Mouse (Mus musculus): Measurements from ENCODE around the gene Ifitm6. TPM values are rescaled to one million over a fixed set of nuclear protein-coding genes. Genes with fewer than 3 reads are reported as not detected.
A peak's percentile ranks its signal among the peaks of the same experiment; 100 is the strongest.
"Not testable (repeated sequence)": the region's sequence is repeated elsewhere in the genome, so short reads cannot be mapped to it uniquely, and the experiment has no call there.

Gene Ifitm6
- polyA plus RNA-seq, 1 experiment from 2014 or later, result 7.4 TPM

DNA sequence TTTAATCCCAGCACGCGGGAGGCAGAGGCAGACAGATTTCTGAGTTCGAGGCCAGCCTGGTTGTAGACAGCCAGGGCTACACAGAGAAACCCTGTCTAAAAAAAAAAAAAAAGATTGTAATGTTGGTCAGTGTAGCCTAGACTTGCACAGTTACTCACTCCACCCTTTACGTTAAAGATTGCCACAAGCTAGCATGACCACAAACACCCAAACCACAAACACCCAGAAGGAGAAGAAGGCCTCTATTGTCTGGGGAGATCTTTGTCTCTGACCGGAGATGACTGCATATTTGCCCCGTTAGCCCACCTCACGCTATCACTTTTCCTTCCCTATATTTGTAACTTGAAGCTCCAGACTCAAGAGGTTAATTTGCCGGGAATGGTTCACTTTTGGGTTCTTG is 36.0 kb downstream of the Ifitm6 start:
- Histone ChIP-seq H3K79me2 (ENCODE audit: inconsistent target) (no peaks in the 10 kb centered on the region), H3K27ac (peak overlapping the region; percentile 37), H3K36me3 (ENCODE audit: inconsistent target) (no peaks in the 10 kb centered on the region), H3K4me3 (ENCODE audit: inconsistent target) (no peak overlapping the region)
- WGBS (ENCODE audit: missing documents), result 15% methylated on average over 7 of the region's 8 CpGs

DNA sequence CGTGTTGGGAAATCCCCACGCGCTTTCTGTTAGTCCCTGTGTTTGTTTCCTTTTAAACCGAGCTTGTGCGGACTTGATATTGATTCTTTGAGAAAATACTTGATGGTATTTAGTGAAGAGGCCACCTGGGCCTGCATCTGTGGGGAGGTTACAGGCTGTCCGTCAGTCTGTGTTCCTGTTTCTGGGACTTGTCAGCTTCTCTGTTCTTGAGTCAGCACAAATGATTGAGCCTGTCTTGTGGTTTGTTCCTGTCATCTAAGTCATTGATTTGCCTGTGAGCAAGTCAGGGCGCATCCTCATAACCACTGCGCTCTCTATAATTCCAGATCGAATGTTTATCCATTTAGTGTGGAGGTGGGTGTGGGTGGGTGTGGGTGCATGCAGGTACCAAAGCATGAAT is 41.0 kb downstream of the Ifitm6 start:
- 76% methylated on average over 8 of the region's 9 CpGs for WGBS (ENCODE audit: missing documents)
- not testable (repeated sequence) for H3K36me3 ChIP-seq (ENCODE audit: inconsistent target); H3K4me3 ChIP-seq (ENCODE audit: inconsistent target); H3K27ac ChIP-seq; H3K79me2 ChIP-seq (ENCODE audit: inconsistent target)

GRCm38 (mm10) chr7:140975465-140975864 is 42.3 kb downstream of the Ifitm6 start:
- WGBS (ENCODE audit: missing documents), result 83% methylated on average over 3 of the region's 3 CpGs

GRCm38 (mm10) chr7:140974940-140975339 is 42.8 kb downstream of the Ifitm6 start:
- Histone ChIP-seq H3K79me2 (ENCODE audit: inconsistent target) (no peaks in the 10 kb centered on the region), H3K4me3 (ENCODE audit: inconsistent target) (no peak overlapping the region), H3K36me3 (ENCODE audit: inconsistent target) (no peaks in the 10 kb centered on the region), H3K27ac (no peak overlapping the region)
- 45% methylated on average over 9 of the region's 9 CpGs for WGBS (ENCODE audit: missing documents)

More at GRCm38 (mm10) chr7:140975465-140975864, 42.3 kb downstream of the Ifitm6 start:
- no peaks in the 10 kb centered on the region for H3K79me2 ChIP-seq (ENCODE audit: inconsistent target)
- no peak overlapping the region for H3K27ac ChIP-seq
- no peak overlapping the region for H3K4me3 ChIP-seq (ENCODE audit: inconsistent target)
- H3K36me3 ChIP-seq (ENCODE audit: inconsistent target), result no peaks in the 10 kb centered on the region

GRCm38 (mm10) chr7:140973396-140974165 is 44.1 kb downstream of the Ifitm6 start:
- Histone ChIP-seq H3K36me3 (ENCODE audit: inconsistent target) (no peaks in the 10 kb centered on the region), H3K4me3 (ENCODE audit: inconsistent target) (no peak overlapping the region), H3K79me2 (ENCODE audit: inconsistent target) (no peaks in the 10 kb centered on the region), H3K27ac (no peak overlapping the region)
- WGBS (ENCODE audit: missing documents), result 72% methylated on average over 14 of the region's 14 CpGs

GRCm38 (mm10) chr7:140971479-140972171 is 46.1 kb downstream of the Ifitm6 start:
- H3K79me2 ChIP-seq (ENCODE audit: inconsistent target), result no peaks in the 10 kb centered on the region
- no peaks in the 10 kb centered on the region for H3K36me3 ChIP-seq (ENCODE audit: inconsistent target)
- no peak overlapping the region for H3K27ac ChIP-seq
- 95% methylated on average over 8 of the region's 8 CpGs for WGBS (ENCODE audit: missing documents)
- no peak overlapping the region for H3K4me3 ChIP-seq (ENCODE audit: inconsistent target)

- no peak overlapping the region for H3K4me3 ChIP-seq (ENCODE audit: inconsistent target)
- WGBS (ENCODE audit: missing documents), result 52% methylated on average over 7 of the region's 7 CpGs
- H3K36me3 ChIP-seq (ENCODE audit: inconsistent target), result no peaks in the 10 kb centered on the region
- H3K79me2 ChIP-seq (ENCODE audit: inconsistent target), result no peaks in the 10 kb centered on the region
- H3K27ac ChIP-seq, result no peak overlapping the region
Observed at GRCm38 (mm10) chr7:140970931-140971330, 46.8 kb downstream of the Ifitm6 start.

GRCm38 (mm10) chr7:140968710-140969109 is 49.0 kb downstream of the Ifitm6 start:
- H3K36me3 ChIP-seq (ENCODE audit: inconsistent target); H3K27ac ChIP-seq; H3K79me2 ChIP-seq (ENCODE audit: inconsistent target); H3K4me3 ChIP-seq (ENCODE audit: inconsistent target): not testable (repeated sequence)
- 54% methylated on average over 3 of the region's 3 CpGs for WGBS (ENCODE audit: missing documents)

DNA sequence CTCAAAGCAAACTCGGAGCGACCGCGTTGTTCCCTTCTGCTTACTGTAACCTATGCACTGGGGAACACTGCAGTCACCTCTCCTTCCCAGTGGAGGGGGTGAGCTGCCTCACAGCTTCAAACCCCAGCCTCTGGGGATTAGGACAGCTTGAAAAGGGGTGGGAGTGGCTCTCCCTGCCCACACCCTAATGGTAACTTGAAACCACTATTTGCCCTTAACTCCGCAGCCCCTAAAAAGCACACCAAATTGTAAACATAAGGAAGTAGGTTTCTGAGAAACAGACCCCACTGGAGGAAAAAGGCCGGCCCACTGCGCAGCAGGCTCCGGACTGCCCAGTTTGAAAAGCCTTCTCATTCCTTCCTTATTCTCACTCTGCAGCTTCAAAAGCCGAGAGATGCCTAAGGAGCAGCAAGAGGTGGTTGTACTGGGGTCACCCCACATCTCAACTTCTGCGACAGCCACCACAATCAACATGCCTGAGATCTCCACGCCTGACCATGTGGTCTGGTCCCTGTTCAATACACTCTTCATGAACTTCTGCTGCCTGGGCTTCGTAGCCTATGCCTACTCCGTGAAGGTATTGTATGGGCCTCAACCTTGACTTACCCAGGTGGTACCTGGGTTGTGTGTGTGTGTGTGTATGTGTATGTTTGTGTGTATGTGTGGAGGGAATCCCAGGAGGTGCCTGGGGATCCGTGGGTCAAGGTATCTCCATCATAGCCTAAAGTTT is 49.7 kb downstream of the Ifitm6 start:
- no peak overlapping the region for H3K4me3 ChIP-seq (ENCODE audit: inconsistent target)
- no peaks in the 10 kb centered on the region for H3K79me2 ChIP-seq (ENCODE audit: inconsistent target)
- no peaks in the 10 kb centered on the region for H3K36me3 ChIP-seq (ENCODE audit: inconsistent target)
- WGBS (ENCODE audit: missing documents), result 28% methylated on average over 11 of the region's 14 CpGs
- H3K27ac ChIP-seq, result no peak overlapping the region

DNA sequence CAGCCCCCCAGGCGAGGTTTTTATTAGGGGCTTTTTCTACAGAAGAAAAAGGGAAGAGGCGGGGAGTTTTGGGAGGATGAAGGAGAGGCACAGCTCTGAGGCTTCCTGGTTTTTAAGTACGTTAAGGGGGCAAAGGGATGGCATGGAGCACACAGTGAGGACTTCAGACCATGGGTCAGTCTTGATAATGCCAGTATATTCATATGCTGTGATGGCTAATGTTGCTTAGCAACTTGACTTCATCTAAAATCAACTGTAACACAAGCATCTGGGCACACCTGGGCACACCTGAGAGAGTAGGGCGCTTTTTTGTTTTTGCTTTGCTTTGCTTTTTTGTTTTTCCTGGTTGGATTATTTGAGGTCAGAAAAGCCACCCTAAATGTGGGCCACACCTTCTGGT is 50.8 kb downstream of the Ifitm6 start, which contains the start of gene Ifitm1:
Gene Ifitm1 (plus strand): TSS at position 301 of the 400 bp plus-strand sequence.
- H3K4me3 ChIP-seq (ENCODE audit: inconsistent target), result no peak within 1 kb of the TSS
- WGBS (ENCODE audit: missing documents), result 87% methylated on average over 4 of the region's 4 CpGs
- H3K79me2 ChIP-seq (ENCODE audit: inconsistent target), result no peaks in the 10 kb centered on the region
- no peak within 1 kb of the TSS for H3K27ac ChIP-seq
- no peaks in the 10 kb centered on the region for H3K36me3 ChIP-seq (ENCODE audit: inconsistent target)

Other genes starting within 250 kb of the Ifitm6 start
- gene Syce1, start 230.1 kb downstream of the Ifitm6 start, polyA plus RNA-seq (2018), result 0.50 to 0.64 TPM in 2 of 3 replicates, not detected in the other
- gene Zfp941, start 195.7 kb downstream of the Ifitm6 start, polyA plus RNA-seq (2018), result 0.17 to 0.31 TPM (median 0.19 TPM) in 3 replicates
- gene Urah, start 182.9 kb downstream of the Ifitm6 start, polyA plus RNA-seq (2018), result not detected in 3 replicates
- not detected in 3 replicates for gene Scgb1c1, start 172.4 kb downstream of the Ifitm6 start, polyA plus RNA-seq (2018)
- gene Odf3, start 170.1 kb downstream of the Ifitm6 start, polyA plus RNA-seq (2018), result not detected in 3 replicates
- gene Gm45785, start 161.6 kb downstream of the Ifitm6 start, polyA plus RNA-seq (2018), result not detected in 3 replicates
- gene Ric8a, start 161.0 kb downstream of the Ifitm6 start, polyA plus RNA-seq (2018), result 18.7 to 48.4 TPM (median 41.3 TPM) in 3 replicates
- 8.0 to 19.0 TPM (median 14.4 TPM) in 3 replicates for gene Bet1l, start 160.3 kb downstream of the Ifitm6 start, polyA plus RNA-seq (2018)
- 77.6 to 104 TPM (median 78.6 TPM) in 3 replicates for gene Psmd13, start 136.0 kb downstream of the Ifitm6 start, polyA plus RNA-seq (2018)
- 4.8 to 16.9 TPM (median 7.6 TPM) in 3 replicates for gene Sirt3, start 135.6 kb downstream of the Ifitm6 start, polyA plus RNA-seq (2018)
- not detected in 3 replicates for gene Cox8b, start 117.5 kb downstream of the Ifitm6 start, polyA plus RNA-seq (2018)
- not detected in 3 replicates for gene Nlrp6, start 97.0 kb downstream of the Ifitm6 start, polyA plus RNA-seq (2018)
- 6.3 to 9.2 TPM (median 7.2 TPM) in 3 replicates for gene Pgghg, start 76.5 kb downstream of the Ifitm6 start, polyA plus RNA-seq (2018)
- 0.30 to 1.0 TPM in 2 of 3 replicates, not detected in the other for gene Ifitm5, start 67.6 kb downstream of the Ifitm6 start, polyA plus RNA-seq (2018)
- gene Gm45717, start 62.0 kb downstream of the Ifitm6 start, polyA plus RNA-seq (2018), result 0.87 TPM in 1 of 3 replicates, not detected in the others
- 471 to 1,093 TPM (median 749 TPM) in 3 replicates for gene Ifitm2, start 61.9 kb downstream of the Ifitm6 start, polyA plus RNA-seq (2018)
- 4.7 to 18.2 TPM (median 4.8 TPM) in 3 replicates for gene Ifitm1, start 50.7 kb downstream of the Ifitm6 start, polyA plus RNA-seq (2018)
- 596 to 2,531 TPM (median 1,114 TPM) in 3 replicates for gene Ifitm3, start 7.2 kb downstream of the Ifitm6 start, polyA plus RNA-seq (2018)
- not detected in 3 replicates for gene Gm17387, start 11.2 kb upstream of the Ifitm6 start, polyA plus RNA-seq (2018)
- gene B4galnt4, start 43.2 kb upstream of the Ifitm6 start, polyA plus RNA-seq (2018), result not detected in 3 replicates
- gene Pkp3, start 60.3 kb upstream of the Ifitm6 start, polyA plus RNA-seq (2018), result not detected in 3 replicates
- 0.50 to 2.0 TPM (median 0.58 TPM) in 3 replicates for gene Sigirr, start 82.6 kb upstream of the Ifitm6 start, polyA plus RNA-seq (2018)
- gene Ano9, start 99.9 kb upstream of the Ifitm6 start, polyA plus RNA-seq (2018), result not detected in 3 replicates
- gene Ptdss2, start 104.5 kb upstream of the Ifitm6 start, polyA plus RNA-seq (2018), result 12.0 to 19.0 TPM (median 15.6 TPM) in 3 replicates
- gene Rnh1, start 154.9 kb upstream of the Ifitm6 start, polyA plus RNA-seq (2018), result 93.2 to 290 TPM (median 289 TPM) in 3 replicates
- gene Hras, start 176.1 kb upstream of the Ifitm6 start, polyA plus RNA-seq (2018), result 31.1 to 73.7 TPM (median 35.0 TPM) in 3 replicates
- 1.2 to 3.9 TPM (median 2.3 TPM) in 3 replicates for gene Lrrc56, start 176.2 kb upstream of the Ifitm6 start, polyA plus RNA-seq (2018)
- not detected in 3 replicates for gene Lmntd2, start 196.2 kb upstream of the Ifitm6 start, polyA plus RNA-seq (2018)
- 0.60 to 3.0 TPM (median 2.4 TPM) in 3 replicates for gene Rassf7, start 197.9 kb upstream of the Ifitm6 start, polyA plus RNA-seq (2018)
- 36.7 to 44.4 TPM (median 42.6 TPM) in 3 replicates for gene Phrf1, start 210.9 kb upstream of the Ifitm6 start, polyA plus RNA-seq (2018)
- gene Irf7, start 248.6 kb upstream of the Ifitm6 start, polyA plus RNA-seq (2018), result 119 to 344 TPM (median 190 TPM) in 3 replicates

All from macrophage (primary cell).